Mouse (Mus musculus) limb, embryonic 13.5 days (tissue): ENCODE results near the gene Unc5cl. TPM values are rescaled to one million over a fixed set of nuclear protein-coding genes. Genes with fewer than 3 reads are reported as not detected.
A peak's percentile ranks its signal among the peaks of the same experiment; 100 is the strongest.

Source experiments
- ATAC-seq: fragments of 200-750 bp; cut with Nextera tagmentation; 2 replicates; pipeline ENCODE4 v1.8.0; 2017; ENCODE audit warnings: low read depth, moderate number of reproducible peaks, moderate TSS enrichment; ENCODE audit not compliant: low FRiP score
- H3K27ac ChIP-seq: fragments of 300-500 bp; sonication (generic); 2 replicates; pipeline ENCODE4 v1.5.1; 2015; ENCODE audit warnings: inconsistent platforms, mild to moderate bottlenecking, moderate library complexity
- H3K27me3 ChIP-seq: fragments of 300-500 bp; sonication (generic); 2 replicates; pipeline ENCODE4 v1.6.1; 2015; ENCODE audit warnings: mild to moderate bottlenecking, inconsistent platforms
- H3K36me3 ChIP-seq: fragments of 300-500 bp; sonication (generic); 2 replicates; pipeline ENCODE4 v1.6.1; 2015; ENCODE audit warnings: inconsistent platforms, mild to moderate bottlenecking, moderate library complexity
- H3K4me1 ChIP-seq: fragments of 300-500 bp; sonication (generic); 2 replicates; pipeline ENCODE4 v1.6.1; 2015; ENCODE audit warnings: inconsistent platforms
- H3K4me2 ChIP-seq: fragments of 300-500 bp; sonication (generic); replicated peaks from 2 replicates; pipeline ENCODE4 v1.6.1; 2015; ENCODE audit warnings: inconsistent platforms, mild to moderate bottlenecking, moderate library complexity
- H3K4me3 ChIP-seq: fragments of 300-500 bp; sonication (generic); 2 replicates; pipeline ENCODE4 v1.5.1; 2015; ENCODE audit warnings: moderate library complexity, mild to moderate bottlenecking, inconsistent platforms
- H3K9ac ChIP-seq: fragments of 300-500 bp; sonication (generic); 2 replicates; pipeline ENCODE4 v1.6.1; 2015; ENCODE audit warnings: mild to moderate bottlenecking, inconsistent platforms
- H3K9me3 ChIP-seq: fragments of 300-500 bp; sonication (generic); 2 replicates; pipeline ENCODE4 v1.6.1; 2016; ENCODE audit warnings: inconsistent platforms
- WGBS: fragments of 180-500 bp; shearing (Covaris S2); methylation state at CpG from one replicate; pipeline ENCODE4 v1.1.7; 2015; 5-methylcytosine and 5-hydroxymethylcytosine counted together
- polyA plus RNA-seq: library from polyadenylated mRNA; unstranded; fragments of >200 nt; fragmentation: Nextera tagmentation; extraction: Ambion mirVana; gene quantifications from 2 replicates; pipeline ENCODE4 v1.2.1, GENCODE M21; 2015

The Unc5cl gene
- polyA plus RNA-seq, 1 experiment from 2014 or later: 0.31 TPM

DNA sequence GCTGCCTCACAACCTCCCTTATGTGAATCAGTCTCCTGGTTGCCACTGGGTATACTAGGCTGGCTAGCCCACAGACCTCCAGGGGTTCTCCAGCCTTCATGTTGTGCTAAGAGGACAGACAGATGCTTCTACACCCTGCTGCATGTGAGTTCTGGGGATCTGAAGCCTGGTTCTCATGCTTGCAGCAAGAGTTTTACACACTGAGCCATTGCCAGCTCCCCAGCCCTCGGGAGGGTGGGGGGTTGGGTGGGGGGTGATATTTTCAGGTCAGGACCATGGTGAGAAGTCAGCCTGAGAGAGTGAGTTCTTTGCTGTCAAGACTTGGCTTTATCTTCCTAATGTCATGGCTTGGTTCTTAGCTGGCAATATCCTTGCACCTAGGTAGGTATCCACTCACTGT, 35.9 kb upstream of the Unc5cl start:
- ATAC-seq: no peak
- 90% methylated on average over 1 of the region's 1 CpGs for WGBS

DNA sequence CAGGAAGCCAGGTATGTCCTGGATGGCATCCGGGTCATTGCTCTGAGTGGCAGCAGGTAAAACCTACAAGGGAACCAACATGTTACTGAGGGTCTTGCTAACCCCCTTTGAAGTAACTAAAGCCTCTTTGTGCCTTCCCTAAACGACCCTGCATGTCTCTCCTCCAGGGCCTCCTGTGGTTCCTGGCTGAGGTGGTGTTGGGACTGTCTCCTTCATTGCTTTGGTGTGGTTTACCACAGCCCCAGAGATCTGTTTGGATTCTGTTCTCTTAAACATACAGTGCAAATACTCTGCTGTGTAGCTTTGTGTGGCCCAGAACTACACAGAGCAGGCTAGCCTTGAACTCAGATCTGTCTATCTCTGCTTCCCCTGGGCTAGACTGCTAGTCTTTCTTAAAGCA, 35.1 kb upstream of the Unc5cl start:
- Histone ChIP-seq H3K4me2 (no peak overlapping the region), H3K4me3 (no peak overlapping the region), H3K27me3 (no peaks in the 10 kb centered on the region), H3K9ac (no peak overlapping the region), H3K36me3 (peaks cover 35% of the 10 kb centered on the region), H3K4me1 (no peaks in the 10 kb centered on the region), H3K27ac (no peak overlapping the region), H3K9me3 (no peaks in the 10 kb centered on the region)
- ATAC-seq: no peak
- WGBS: 55% methylated on average over 2 of the region's 2 CpGs

More for the DNA sequence above, 35.9 kb upstream of the Unc5cl start:
- Histone ChIP-seq H3K9me3 (no peaks in the 10 kb centered on the region), H3K27ac (no peak overlapping the region), H3K36me3 (peaks cover 41% of the 10 kb centered on the region), H3K4me3 (no peak overlapping the region), H3K4me1 (no peaks in the 10 kb centered on the region), H3K9ac (no peak overlapping the region), H3K27me3 (no peaks in the 10 kb centered on the region), H3K4me2 (no peak overlapping the region)

DNA sequence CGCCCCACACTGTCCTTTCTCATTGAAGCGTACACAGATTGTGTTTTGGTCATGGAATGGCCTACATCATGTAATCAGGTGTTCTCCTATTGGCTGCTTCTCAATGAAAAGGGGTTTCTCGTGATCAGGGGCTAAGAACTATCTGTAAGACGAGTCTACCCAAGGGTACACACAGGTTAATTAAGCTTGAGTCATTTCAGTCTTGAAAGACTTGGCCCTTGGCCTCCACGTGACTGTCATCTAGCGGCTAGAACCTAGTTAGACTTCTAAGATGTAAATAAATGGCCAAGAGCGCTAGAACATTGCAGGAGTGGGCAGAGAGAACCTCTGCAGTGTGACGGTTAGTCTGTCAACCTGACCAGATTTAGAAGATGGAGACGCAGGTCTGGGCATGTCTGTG, 30.5 kb upstream of the Unc5cl start:
- 82% methylated on average over 9 of the region's 9 CpGs for WGBS
- Histone ChIP-seq H3K4me3 (no peak overlapping the region), H3K27ac (no peak overlapping the region), H3K9me3 (no peaks in the 10 kb centered on the region), H3K9ac (no peak overlapping the region), H3K36me3 (0 out of 2 replicates have a peak, but pooled peaks cover under 1% of the 10 kb centered on the region), H3K4me2 (no peak overlapping the region), H3K4me1 (peaks cover 30% of the 10 kb centered on the region), H3K27me3 (no peaks in the 10 kb centered on the region)
- ATAC-seq: no peak

DNA sequence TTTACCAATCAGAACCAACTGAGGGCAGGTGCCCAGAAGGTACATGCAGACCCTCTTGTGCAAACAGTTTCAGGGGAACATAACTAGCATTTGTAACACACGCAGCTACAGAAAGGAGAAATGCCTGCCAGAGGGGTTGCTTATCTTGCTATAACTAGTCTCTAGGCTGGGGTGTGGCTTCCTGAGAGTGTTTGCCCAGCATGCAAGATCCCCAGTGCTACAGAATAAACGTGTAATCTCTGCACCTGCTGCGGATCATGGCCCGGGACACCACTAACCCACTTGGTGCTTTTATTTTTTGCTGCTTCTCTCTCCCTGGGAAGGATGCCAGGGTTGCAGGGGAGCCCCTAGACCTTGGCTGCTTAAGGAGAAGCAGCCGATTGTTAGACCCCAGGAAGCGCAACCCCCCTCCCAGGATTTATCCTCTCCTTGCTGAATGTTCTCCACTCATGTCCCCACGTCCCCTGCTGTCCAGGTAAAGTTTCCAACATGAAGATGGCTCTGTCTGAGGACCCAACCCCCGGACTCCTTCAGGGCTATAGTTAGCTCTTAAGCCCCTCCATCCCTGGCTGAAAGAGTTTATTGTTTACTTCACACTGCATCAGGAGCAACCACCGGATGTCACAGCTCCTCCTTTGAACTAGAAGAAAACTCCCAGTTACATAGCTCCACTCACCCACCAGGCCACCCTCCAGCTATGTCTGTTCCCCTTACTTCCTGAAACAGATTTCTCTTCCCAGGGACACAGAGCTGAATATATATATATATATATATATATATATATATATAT, 28.7 kb upstream of the Unc5cl start:
- no peaks in the 10 kb centered on the region for H3K9me3 ChIP-seq
- H3K4me1 ChIP-seq: peaks cover 34% of the 10 kb centered on the region
- no peak for ATAC-seq
- no peaks in the 10 kb centered on the region for H3K27me3 ChIP-seq
- 33% methylated on average over 9 of the region's 9 CpGs for WGBS
- peak overlapping the region; percentile 22; the same call in 1 of the 2 replicates for H3K27ac ChIP-seq
- H3K4me3 ChIP-seq: no peak overlapping the region
- H3K4me2 ChIP-seq: no peak overlapping the region
- no peak overlapping the region for H3K9ac ChIP-seq
- H3K36me3 ChIP-seq: no peaks in the 10 kb centered on the region

DNA sequence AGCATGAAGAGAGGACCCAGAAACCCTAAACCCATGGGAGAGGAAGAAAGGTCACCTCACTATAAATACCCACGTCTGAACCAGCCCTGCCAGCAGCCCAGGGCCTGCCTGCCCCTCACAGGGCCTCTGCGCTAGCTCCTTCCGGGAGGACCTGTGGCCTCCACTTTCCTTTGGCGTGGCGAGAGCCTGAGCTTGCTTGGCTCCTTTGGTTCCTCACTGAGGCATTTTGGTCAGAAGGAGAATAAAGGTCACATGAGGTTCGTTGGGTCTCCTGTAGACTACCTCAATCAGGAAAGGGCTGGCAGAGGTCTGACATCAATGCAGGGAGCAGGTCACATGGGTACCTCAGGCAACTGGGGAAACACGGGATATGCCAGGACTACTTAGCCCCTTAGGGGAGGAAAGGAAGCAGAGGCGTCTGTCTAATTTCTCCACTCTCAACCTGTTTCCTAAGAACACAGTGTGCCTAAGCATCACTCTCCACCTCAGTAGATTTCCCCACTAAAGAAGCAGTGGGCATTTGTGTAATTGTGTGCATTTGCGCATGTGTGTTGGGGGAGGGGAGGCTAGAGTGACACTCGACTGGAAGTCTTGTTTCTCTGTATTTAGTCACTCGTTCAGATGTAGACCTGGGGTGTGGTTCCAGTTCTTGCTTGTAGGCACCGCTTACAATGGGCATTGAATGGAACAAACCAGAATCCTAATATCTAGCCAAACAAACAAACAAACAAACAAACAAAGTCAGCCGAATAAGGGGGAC, 27.5 kb upstream of the Unc5cl start:
- H3K4me1 ChIP-seq: peaks cover 34% of the 10 kb centered on the region
- H3K9me3 ChIP-seq: no peaks in the 10 kb centered on the region
- 59% methylated on average over 13 of the region's 13 CpGs for WGBS
- H3K27me3 ChIP-seq: no peaks in the 10 kb centered on the region
- no peak overlapping the region for H3K4me2 ChIP-seq
- H3K36me3 ChIP-seq: no peaks in the 10 kb centered on the region
- ATAC-seq: 0 out of 2 replicates have a peak, but pooled peaks have one; percentile 24
- peak overlapping the region; percentile 31 for H3K9ac ChIP-seq
- peak overlapping the region; percentile 22; the same call in 1 of the 2 replicates for H3K27ac ChIP-seq
- H3K4me3 ChIP-seq: no peak overlapping the region

DNA sequence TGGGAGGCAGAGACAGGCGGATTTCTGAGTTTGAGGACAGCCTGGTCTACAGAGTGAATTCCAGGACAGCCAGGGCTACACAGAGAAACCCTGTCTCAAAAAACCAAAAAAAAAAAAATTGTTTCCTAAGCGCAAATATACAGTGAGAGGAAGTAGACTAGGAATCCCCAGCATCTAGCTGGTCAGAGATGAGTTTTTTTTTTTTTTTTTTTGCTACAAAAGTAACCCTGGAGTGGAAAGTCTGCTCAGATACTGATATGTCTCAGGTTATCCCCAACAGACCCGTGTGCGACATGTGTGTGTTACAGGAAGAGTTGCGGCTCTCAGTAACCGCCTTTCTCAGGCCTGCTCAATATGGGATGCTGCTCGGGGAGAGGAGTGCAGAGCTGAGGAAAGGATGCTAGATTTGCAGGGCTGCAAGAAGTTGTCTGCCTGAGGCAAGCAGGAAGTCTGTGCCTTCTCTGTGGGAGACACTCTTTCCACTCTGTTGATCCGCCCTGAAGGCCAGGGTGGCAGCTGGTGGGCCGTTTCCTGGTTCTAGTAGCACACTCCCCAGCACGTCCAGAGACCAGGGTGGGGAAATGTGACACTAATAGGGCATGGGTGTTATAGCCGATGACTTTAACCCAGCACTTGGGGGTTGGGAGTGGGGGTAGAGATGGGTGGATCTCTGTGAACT, 26.7 kb upstream of the Unc5cl start:
- Histone ChIP-seq H3K4me2 (no peak overlapping the region), H3K4me1 (peaks cover 34% of the 10 kb centered on the region), H3K4me3 (no peak overlapping the region), H3K27me3 (no peaks in the 10 kb centered on the region), H3K9ac (no peak overlapping the region), H3K9me3 (no peaks in the 10 kb centered on the region), H3K27ac (no peak overlapping the region), H3K36me3 (no peaks in the 10 kb centered on the region)
- ATAC-seq: no peak
- WGBS: 53% methylated on average over 11 of the region's 11 CpGs

DNA sequence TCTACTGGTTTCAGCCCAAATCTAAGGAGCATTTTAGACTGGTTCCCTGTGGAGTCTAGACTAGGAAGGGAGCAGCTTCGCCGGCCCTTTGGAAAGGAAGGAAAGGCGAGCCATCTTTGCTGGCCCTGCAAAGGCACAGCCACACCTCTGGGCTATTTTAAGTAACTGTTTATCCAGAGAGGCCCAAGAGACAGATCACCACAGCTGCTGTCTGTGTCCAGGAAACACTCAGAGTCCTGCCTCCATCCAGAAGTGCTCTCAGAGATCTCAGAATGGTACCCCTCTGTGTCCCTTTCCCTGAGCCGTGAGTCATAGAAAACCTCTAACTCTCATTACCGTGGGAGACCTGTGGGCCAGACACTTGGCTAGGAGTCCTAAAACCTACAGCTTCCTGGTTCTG, 24.3 kb upstream of the Unc5cl start:
- Histone ChIP-seq H3K4me3 (no peak overlapping the region), H3K36me3 (no peaks in the 10 kb centered on the region), H3K4me1 (peaks cover 36% of the 10 kb centered on the region), H3K27me3 (no peaks in the 10 kb centered on the region), H3K9ac (no peak overlapping the region), H3K4me2 (peak overlapping the region; percentile 23), H3K27ac (peak overlapping the region; percentile 52; the same call in 1 of the 2 replicates), H3K9me3 (no peaks in the 10 kb centered on the region)
- 33% methylated on average over 5 of the region's 5 CpGs for WGBS
- no peak for ATAC-seq

DNA sequence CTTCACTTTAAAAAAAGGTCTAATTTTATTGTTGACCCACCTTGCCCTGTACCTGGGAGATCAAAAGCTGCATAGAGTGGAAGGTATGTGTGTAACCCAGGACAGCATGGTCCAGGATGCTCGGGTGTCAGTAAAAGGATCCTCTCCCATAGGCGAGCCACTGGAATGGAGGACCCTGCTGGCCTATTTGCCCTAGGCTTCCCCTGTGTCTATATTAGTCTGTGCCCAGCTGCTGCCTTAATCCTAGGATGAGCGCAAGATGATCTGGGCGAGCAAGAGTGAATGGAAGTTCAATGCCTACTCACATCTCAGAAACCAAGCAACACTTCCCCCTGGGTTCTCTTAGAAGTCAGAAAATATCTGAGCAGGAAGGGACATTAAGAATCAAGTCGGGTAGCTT, 23.6 kb upstream of the Unc5cl start:
- no peak overlapping the region for H3K4me2 ChIP-seq
- no peak overlapping the region for H3K9ac ChIP-seq
- no peaks in the 10 kb centered on the region for H3K27me3 ChIP-seq
- H3K36me3 ChIP-seq: no peaks in the 10 kb centered on the region
- ATAC-seq: no peak
- no peak overlapping the region for H3K4me3 ChIP-seq
- no peaks in the 10 kb centered on the region for H3K9me3 ChIP-seq
- no peak overlapping the region for H3K27ac ChIP-seq
- WGBS: 74% methylated on average over 5 of the region's 5 CpGs
- H3K4me1 ChIP-seq: peaks cover 32% of the 10 kb centered on the region

DNA sequence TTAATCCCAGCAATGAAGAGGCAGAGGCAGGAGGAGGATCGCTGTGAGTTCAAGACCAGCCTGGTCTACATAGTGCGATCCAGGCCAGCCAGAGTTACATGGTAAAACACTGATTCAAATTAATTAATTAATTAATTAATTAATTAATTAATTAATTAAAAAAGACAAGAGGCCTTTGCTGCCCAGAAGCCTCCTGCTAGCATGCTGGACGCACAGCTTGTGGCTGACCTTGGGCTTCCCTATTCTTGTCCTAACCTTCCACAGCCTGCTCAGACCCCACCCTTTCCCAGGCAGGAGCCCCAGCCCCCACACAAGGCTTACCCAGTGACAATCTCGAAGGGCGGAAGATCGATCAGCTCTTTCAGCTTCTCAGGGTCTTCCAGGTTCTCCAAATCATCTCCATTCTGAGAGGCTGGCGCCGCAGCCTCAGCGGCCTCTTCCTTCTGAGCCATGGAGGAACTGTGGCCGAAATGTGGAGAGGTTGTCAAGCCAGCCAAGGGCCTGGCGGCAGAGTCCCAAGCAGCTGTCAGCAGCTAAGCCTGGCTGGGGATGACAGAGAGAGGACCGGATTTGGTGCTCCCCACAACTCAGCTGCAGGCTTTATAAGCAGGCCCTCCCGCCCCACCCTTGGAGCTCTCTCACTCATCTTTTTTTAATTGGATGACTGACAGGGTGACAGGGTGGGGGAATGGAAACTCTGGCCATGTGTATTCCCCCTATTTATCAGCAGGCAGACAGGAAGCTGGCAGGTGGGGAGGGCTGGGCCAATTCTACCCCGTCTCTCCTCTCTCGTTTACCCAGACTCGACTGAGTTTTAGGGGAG, 22.3 kb upstream of the Unc5cl start, which contains the start of gene Apobec2:
Apobec2 (minus strand) TSS at position 773 of the 823 bp plus-strand sequence.
- Histone ChIP-seq H3K27ac (peak within 1 kb of the TSS; percentile 15; the same call in 1 of the 2 replicates), H3K4me1 (peaks cover 34% of the 10 kb centered on the region), H3K9me3 (no peaks in the 10 kb centered on the region), H3K4me2 (peak within 1 kb of the TSS; percentile 11; the same call in 1 of the 2 replicates), H3K27me3 (no peaks in the 10 kb centered on the region), H3K36me3 (no peaks in the 10 kb centered on the region), H3K4me3 (no peak within 1 kb of the TSS), H3K9ac (no peak within 1 kb of the TSS)
- 0 out of 2 replicates have a peak, but pooled peaks have one; percentile 34 for ATAC-seq
- 67% methylated on average over 16 of the region's 16 CpGs for WGBS

DNA sequence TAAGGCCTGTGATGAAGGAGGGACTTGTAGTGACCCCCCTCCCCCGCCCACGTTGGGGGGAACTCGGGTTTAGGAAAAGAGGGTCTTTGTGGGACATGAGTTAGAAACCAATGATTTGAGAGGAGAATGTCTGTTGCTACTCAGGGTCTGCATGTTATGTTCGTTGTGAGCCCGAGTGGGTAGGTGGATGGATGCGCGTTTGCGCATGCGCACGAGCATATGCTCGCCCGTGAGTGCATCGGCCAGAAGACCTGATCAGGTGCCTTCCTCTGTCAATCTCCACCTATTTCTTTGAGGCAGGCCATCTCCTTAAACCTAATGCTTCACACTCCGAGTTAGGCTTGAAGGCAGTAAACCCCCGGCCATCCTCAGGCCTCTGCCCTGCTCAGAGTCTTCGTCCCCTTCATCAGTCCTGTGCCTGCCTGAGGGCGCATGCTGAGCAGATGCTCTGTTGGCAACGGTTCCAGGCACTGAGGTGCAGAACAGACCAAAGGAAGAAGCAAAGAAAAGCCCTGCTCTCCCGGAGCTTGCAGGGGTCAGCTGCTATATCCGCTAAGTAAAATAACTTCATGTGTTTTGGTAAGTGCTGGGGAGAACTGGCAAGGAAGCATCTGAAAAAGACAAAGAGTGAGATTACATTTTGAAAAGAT, 21.6 kb upstream of the Unc5cl start:
- no peaks in the 10 kb centered on the region for H3K9me3 ChIP-seq
- H3K36me3 ChIP-seq: no peaks in the 10 kb centered on the region
- no peak overlapping the region for H3K4me3 ChIP-seq
- H3K4me1 ChIP-seq: peaks cover 39% of the 10 kb centered on the region
- H3K9ac ChIP-seq: no peak overlapping the region
- no peak for ATAC-seq
- H3K27me3 ChIP-seq: no peaks in the 10 kb centered on the region
- 80% methylated on average over 20 of the region's 20 CpGs for WGBS
- 0 out of 2 replicates have a peak overlapping the region, but pooled peaks have one; percentile 15 for H3K27ac ChIP-seq
- no peak overlapping the region for H3K4me2 ChIP-seq
